Mouse (Mus musculus) cerebellum, adult 2 months (tissue): ENCODE results near the gene Gm21679. TPM values are rescaled to one million over a fixed set of nuclear protein-coding genes. Genes with fewer than 3 reads are reported as not detected.
"Not testable (repeated sequence)": the region's sequence is repeated elsewhere in the genome, so short reads cannot be mapped to it uniquely, and the experiment has no call there.

Source experiments
- DNase-seq, 2 experiments: peaks; one replicate each; pipeline ENCODE4 v3.0.0; 2021
- H3K27ac ChIP-seq: fragments of 200-500 bp; 2 replicates; pipeline ENCODE4 v1.5.1; 2012; ENCODE audit warnings: low read length, control low read depth, inconsistent platforms; ENCODE audit not compliant: insufficient read depth
- H3K27me3 ChIP-seq: fragments of 200-500 bp; 2 replicates; pipeline ENCODE4 v1.6.1; 2012; ENCODE audit warnings: inconsistent platforms, mild to moderate bottlenecking, low read length, moderate library complexity; ENCODE audit not compliant: control insufficient read depth, insufficient read depth
- H3K4me1 ChIP-seq: fragments of 200-500 bp; 2 replicates; pipeline ENCODE4 v1.6.1; 2011; ENCODE audit warnings: low read length; ENCODE audit not compliant: control insufficient read depth, insufficient read depth
- H3K4me3 ChIP-seq: fragments of 200-500 bp; replicated peaks from 2 replicates; pipeline ENCODE3; 2011; ENCODE audit warnings: mild to moderate bottlenecking, low read depth, low read length, control low read depth; ENCODE audit not compliant: insufficient read depth
- WGBS: fragments of 180-500 bp; shearing (Covaris S2); methylation state at CpG from one replicate; pipeline ENCODE4 v1.1.7; 2018; 5-methylcytosine and 5-hydroxymethylcytosine counted together
- polyA plus RNA-seq: library from polyadenylated mRNA; depleted of rRNA; stranded (reverse); fragments of >200 nt; gene quantifications from 2 replicates; pipeline ENCODE4 v1.2.3, GENCODE M21; 2012; rRNA removed

The Gm21679 gene
- not detected in 2 replicates for polyA plus RNA-seq

DNA sequence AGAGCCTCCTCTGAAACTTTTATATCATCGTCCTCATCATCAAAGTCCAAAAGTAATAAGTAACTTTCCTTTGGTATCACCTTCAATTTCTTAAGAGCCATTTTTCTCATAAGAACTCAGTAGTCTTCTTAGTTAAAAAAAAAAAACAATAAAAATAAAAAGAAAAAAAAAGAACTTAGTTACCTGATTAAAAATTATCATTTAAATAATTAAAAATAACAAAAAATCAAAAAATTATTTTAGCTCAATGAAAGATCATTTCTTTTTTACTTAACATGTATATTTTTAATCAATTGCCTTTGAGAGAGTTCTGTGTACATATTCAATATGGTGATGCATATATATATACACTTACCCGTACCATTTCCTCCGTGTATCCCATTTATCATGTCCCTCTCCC is at the start of gene Gm21679:
Gene Gm21679 (minus strand): TSS at position 101 of the 400 bp plus-strand sequence.
- DNase-seq, H3K27ac ChIP-seq, H3K27me3 ChIP-seq, H3K4me1 ChIP-seq, H3K4me3 ChIP-seq: not testable (repeated sequence)
- WGBS, result no CpG with 5 or more reads among the region's 3 CpGs
